Mouse (Mus musculus) left cerebral cortex, postnatal 4 days (tissue): Measurements from ENCODE around the gene Hoxd4. TPM values are rescaled to one million over a fixed set of nuclear protein-coding genes. Genes with fewer than 3 reads are reported as not detected.

ENCODE experiments used
- DNase-seq: peaks from one replicate; pipeline ENCODE4 v3.0.0-alpha.2; 2022
- intact Hi-C: fragments of 180-260 bp; cut with DNase I; formaldehyde crosslinking; loops from one replicate; pipeline ENCODE4 v1.15.1; 2025
- microRNA-seq: library from miRNA; unstranded; fragments of <30 nt; microRNA quantifications from one replicate; pipeline ENCODE4 v1.2.0, GENCODE M21; 2022
- total RNA-seq, 2 experiments: library from RNA; stranded (reverse); gene quantifications; 2 replicates each; pipeline ENCODE4 v1.2.3; 2021

Hoxd4 gene
- total RNA-seq, 2 experiments from 2014 or later, result not detected

DNA sequence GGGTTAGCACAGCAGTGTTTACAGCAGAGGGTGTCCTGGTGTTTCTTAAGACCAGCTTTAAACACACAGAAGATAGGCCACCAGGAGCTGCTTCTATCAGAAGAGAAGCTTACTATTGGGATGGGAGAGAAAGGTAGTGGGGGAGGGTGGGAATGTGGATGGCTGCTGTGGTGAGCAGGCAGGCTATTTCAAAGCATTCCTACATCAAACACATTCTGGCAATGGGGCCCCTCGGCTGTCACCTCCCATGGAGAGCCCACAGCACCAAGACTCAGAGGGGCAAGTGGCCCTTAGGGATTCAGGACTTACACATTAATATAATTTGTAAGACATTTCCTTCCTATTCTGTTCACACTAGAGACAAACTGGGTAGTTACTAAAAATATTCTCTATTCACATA lies 48.4 kb downstream of the Hoxd4 start:
- intact Hi-C loops, result no loop called here
- DNase-seq, result no peak

DNA sequence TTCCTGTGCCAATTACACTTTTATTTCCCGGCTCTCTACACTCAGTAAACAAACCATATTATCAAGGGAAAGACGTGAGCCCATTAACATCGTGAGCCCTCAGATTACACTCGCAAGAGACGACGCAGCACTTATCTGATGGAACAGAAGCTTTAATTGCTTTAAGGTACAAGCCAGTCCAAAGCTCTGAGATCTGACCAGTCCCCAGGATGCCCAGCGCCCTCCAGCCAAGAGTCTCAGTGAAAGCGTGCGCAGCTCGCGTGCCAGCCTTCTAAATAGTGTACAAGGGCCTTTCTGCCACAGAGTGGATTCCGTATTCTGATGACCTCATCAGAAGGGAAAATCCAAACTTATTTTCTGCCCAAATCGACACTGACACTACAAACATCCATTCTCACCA lies 50.2 kb downstream of the Hoxd4 start:
- intact Hi-C loops, result no loop called here
- DNase-seq, result no peak

DNA sequence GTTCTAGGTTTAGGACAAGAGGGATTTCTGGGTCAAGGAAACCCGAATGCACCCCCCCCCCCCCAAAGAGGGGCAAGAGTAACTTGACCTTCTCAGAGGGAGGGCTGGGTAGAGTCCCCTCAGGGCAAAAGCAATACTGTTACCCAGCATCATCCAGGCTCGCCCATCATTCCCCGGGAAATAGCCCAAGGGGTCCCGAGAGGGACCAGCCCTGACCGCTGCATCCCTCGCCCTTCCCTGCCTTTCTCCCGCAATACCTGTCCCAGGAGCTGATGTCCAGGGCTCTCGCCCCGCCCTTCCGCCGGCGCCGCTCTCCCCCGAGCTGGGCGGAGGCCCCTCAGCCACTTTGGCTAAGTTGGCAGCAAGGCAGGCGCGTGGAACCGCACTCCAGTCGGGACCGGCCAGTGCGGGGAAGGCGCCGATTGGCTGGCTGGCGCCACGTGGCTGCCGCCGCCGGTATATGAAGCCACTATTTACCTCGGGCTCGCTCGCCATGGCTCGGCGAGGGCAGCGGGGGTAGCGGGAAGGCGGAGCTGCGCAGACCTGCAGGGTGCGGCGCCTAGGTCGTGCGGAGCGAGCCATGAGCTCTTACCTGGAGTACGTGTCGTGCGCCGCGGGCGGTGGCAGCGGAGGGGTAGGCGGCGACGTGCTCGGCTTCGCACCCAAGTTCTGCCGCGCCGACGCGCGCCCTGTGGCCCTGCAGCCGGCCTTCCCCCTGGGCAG lies 51.0 kb downstream of the Hoxd4 start, which contains the start of gene Hoxd1:
Hoxd1 (plus strand) TSS at position 459 of the 723 bp plus-strand sequence.
- DNase-seq, result peak; percentile 18
- intact Hi-C loops, result no loop called here

DNA sequence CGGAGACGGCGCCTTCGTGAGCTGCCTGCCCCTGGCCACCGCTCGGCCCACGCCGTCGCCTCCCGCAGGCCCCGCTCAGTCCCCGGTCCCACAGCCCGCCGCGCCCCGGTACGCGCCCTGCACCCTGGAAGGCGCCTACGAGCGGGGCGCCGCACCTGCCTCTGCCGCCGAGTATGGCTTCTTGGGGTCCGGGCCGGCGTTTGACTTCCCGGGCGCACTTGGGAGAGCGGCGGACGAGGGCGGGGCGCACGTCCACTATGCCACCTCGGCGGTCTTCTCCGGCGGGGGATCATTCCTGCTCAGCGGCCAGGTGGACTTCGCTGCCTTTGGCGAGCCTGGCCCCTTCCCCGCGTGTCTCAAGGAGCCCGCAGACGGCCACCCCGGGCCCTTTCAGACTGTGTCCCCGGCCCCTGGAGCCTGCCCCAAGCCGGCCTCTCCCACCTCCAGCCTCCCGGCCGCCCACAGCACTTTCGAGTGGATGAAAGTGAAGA lies 51.6 kb downstream of the Hoxd4 start:
- intact Hi-C loops, result no loop called here
- DNase-seq, result no peak

DNA sequence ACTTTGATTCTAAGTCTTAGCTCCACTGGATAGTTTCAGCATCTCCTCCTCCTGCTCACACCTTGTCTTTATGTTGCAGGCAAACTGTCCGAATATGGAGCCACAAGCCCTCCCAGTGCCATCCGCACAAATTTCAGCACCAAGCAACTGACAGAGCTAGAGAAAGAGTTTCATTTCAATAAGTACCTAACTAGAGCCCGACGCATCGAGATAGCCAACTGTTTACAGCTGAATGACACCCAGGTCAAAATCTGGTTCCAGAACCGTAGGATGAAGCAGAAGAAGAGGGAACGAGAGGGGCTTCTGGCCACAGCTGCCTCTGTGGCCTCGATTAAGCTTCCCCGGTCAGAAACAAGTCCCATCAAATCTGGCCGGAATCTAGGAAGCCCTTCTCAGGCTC lies 52.2 kb downstream of the Hoxd4 start:
- no peak for DNase-seq
- intact Hi-C loops, result no loop called here

DNA sequence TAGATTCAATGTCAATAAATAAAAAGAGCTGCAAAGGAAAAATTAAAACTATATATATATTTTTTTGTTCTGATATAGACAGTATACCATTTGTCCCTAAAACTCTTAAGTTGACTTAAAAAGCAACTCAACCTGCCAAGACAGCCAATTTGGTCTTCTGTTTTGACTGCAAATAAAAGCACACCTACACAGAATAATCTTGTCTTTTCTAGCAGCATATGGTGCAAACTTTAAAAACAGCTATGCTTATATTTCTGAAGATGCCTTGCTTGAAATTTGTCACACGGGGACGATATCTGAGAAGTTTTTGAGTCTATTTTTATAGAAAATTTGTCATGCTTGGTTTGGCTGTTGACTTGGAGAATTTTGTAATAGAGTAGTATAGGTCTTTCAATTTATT lies 62.6 kb downstream of the Hoxd4 start:
- intact Hi-C loops, result no loop called here

DNA sequence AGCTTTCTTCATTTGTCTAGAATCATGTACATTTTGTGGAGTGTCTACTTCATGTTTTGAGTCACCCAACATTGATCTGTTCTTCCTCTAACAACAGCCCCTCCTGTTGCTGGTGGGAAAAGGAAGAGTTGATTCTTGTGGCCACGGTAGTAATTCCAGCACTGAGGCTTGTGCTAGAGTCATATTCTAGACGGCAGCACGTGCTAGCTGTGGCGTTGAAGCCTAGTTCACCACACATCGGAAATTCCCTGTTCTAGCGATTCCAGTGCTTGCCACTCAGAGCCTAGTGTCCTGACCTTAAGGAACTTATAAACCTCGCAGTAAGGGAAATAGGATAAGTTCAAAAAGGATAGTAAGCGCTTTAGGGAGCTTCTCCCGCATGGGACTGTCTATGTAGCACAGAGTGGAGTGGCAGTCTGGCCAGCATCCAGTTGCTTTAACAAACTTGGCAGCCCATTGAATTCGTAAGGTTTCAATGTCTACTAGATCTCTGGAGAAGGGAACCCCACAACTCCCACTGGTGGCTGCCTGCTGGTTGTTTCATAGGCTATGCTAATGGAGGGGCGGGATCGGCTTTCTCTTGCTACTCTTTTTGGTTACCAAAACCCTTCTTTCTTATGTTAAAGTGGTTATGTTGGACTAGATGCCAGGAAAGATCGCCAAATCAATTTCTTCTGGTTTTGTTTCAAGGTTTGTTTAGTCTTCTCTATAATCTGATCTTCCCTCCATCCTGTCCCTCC lies 66.0 kb downstream of the Hoxd4 start:
- DNase-seq, result no peak
- intact Hi-C loops, result no loop called here

More for the DNA sequence above, 62.6 kb downstream of the Hoxd4 start:
- DNase-seq, result no peak

Small RNA genes within 50 kb of the gene (microRNA-seq; reads per million reads assigned to microRNA genes)
- gene Gm44463 (not detected), gene Mir10b (64.7 reads per million, percentile 47 among the genes with 10 or more reads in this experiment)

Other genes with a start within 250 kb of the Hoxd4 start
- 10 to 100 TPM; 57.6 to 61.4 TPM for gene Lnpk, start 132.5 kb upstream of the Hoxd4 start, total RNA-seq
- not detected for gene Evx2, start 52.4 kb upstream of the Hoxd4 start, total RNA-seq
- not detected for gene Hoxd13, start 43.6 kb upstream of the Hoxd4 start, total RNA-seq
- gene Hoxd12, start 36.9 kb upstream of the Hoxd4 start, total RNA-seq, result not detected
- not detected for gene Hoxd11, start 32.4 kb upstream of the Hoxd4 start, total RNA-seq
- gene Hoxd10, start 20.0 kb upstream of the Hoxd4 start, total RNA-seq, result not detected
- gene Hoxd9, start 14.2 kb upstream of the Hoxd4 start, total RNA-seq, result not detected
- under 1 TPM; 0.22 to 0.76 TPM for gene Hoxd8, start 7.3 kb upstream of the Hoxd4 start, total RNA-seq
- gene Hoxd3, start within 50 bp of the Hoxd4 start, total RNA-seq, result not detected
- gene Gm28230, start 14.8 kb downstream of the Hoxd4 start, total RNA-seq, result not detected
- not detected for gene Hoxd1, start 51.1 kb downstream of the Hoxd4 start, total RNA-seq
- 10 to 100 TPM; 67.5 to 68.4 TPM for gene Mtx2, start 113.9 kb downstream of the Hoxd4 start, total RNA-seq